Mouse (Mus musculus): ENCODE data around the gene Pxk. TPM values are rescaled to one million over a fixed set of nuclear protein-coding genes. Genes with fewer than 3 reads are reported as not detected.

Gene Pxk
- polyA plus RNA-seq, 1 experiment from 2014 or later, result 63.0 TPM

DNA sequence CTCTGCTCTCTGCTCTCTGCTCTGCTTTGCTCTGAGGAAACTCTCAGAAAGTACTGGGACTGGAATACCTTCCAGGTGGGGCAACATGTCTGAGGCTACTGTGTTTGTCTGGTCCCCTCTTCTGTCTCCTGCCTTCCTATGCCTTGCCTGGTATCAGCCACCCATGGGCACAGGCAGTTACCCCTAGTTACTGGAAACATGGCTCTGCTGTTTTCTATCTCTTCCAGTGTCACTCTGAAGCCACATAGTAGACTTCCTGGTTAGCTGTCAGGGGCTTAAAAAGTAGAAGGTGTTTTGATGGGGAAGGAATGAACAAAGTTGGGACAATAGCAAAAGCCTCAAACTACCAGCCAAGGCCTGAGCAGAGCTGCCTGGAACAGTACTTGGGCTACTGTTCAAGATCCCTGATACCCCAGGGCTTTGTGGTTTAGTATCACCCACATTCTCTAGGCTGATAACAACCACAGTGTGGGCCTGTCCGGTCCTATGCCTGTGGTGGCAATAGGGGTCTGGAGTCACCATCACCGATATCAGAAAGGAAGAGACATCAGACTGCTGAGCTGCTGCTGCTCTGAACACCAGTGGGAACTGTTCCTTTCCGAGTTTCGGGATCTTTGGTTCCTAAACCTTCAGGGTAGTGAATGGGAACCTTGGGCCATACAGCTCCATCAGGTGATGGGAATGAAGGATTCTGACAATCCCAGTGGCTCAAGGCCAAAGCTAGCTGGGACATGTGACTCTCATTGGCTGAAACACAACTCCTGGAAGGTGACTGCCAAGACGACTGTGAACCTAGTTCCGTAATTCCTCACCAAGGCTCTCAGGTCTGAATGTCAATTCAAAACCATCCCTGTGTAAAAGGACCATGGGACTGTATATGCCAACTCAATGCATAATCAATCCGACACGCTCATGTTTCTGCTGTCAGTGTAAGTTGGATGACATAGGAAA, 33.9 kb upstream of the Pxk start:
- peaks cover 5% of the 10 kb centered on the region for H3K4me1 ChIP-seq (replicated peaks; ENCODE audit: control insufficient read depth, insufficient read depth, low read length)
- H3K9me3 ChIP-seq (ENCODE audit: control insufficient read depth, low read length), result no peaks in the 10 kb centered on the region
- no peak overlapping the region for H3K27ac ChIP-seq (ENCODE audit: low read length)
- WGBS, result 89% methylated on average over 8 of the region's 8 CpGs
- no peak for ATAC-seq
- H3K4me3 ChIP-seq (replicated peaks; ENCODE audit: low read length), result no peak overlapping the region
- H3K36me3 ChIP-seq (ENCODE audit: control insufficient read depth, insufficient read depth), result no peaks in the 10 kb centered on the region
- no peaks in the 10 kb centered on the region for H3K27me3 ChIP-seq (replicated peaks; ENCODE audit: control insufficient read depth, insufficient read depth, low read length)
- no peak overlapping the region for H3K4me2 ChIP-seq (ENCODE audit: low read length)
- H3K9ac ChIP-seq (replicated peaks; ENCODE audit: low read depth, low read length), result no peak overlapping the region

DNA sequence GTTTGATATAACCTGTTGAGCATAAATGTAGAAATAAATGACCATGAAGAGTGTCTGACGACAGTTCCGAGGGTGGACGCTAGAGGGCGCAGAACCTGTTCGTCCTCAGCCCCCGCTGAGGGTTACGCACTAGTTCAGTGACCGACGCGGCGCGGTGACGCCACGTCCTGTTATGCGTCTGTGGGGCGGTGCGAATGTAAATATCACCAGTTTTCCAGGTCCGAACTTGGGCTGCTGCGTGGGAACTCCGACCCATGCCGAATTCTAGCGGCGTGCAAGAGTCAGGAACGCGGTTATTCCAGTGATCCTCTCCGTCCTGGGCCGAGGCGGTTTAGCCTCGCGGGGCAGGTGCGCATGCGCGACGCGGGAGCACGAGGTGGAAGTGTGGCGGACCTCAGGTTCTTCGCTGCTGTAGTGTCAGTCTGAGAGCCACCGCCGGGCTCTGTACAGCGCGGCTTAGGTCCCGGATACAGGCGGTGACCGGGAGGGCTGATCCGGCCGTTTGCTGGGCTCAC, 17.8 kb upstream of the Pxk start, which contains the start of gene Rpp14:
Gene Rpp14, plus strand, starts transcription at position 203 of the 515 bp plus-strand sequence.
- Histone ChIP-seq H3K9me3 (ENCODE audit: control insufficient read depth, low read length) (no peaks in the 10 kb centered on the region), H3K27ac (ENCODE audit: low read length) (peak within 1 kb of the TSS; percentile 92)

GRCm38 (mm10) chr14:8080718-8081117, 17.3 kb upstream of the Pxk start:
- H3K36me3 ChIP-seq (ENCODE audit: control insufficient read depth, insufficient read depth), result peaks cover 10% of the 10 kb centered on the region
- peak overlapping the region; percentile 77 for H3K4me3 ChIP-seq (replicated peaks; ENCODE audit: low read length)
- peak; percentile 37 for ATAC-seq
- H3K27ac ChIP-seq (ENCODE audit: low read length), result peak overlapping the region; percentile 92
- H3K27me3 ChIP-seq (replicated peaks; ENCODE audit: control insufficient read depth, insufficient read depth, low read length), result no peaks in the 10 kb centered on the region
- H3K4me1 ChIP-seq (replicated peaks; ENCODE audit: control insufficient read depth, insufficient read depth, low read length), result peaks cover 14% of the 10 kb centered on the region
- H3K4me2 ChIP-seq (ENCODE audit: low read length), result peak overlapping the region; percentile 98
- no peaks in the 10 kb centered on the region for H3K9me3 ChIP-seq (ENCODE audit: control insufficient read depth, low read length)
- 2% methylated on average over 11 of the region's 11 CpGs for WGBS
- H3K9ac ChIP-seq (replicated peaks; ENCODE audit: low read depth, low read length), result peak overlapping the region; percentile 87

More for the DNA sequence above, 17.8 kb upstream of the Pxk start, which contains the start of gene Rpp14:
- 0% methylated on average over 47 of the region's 47 CpGs for WGBS
- peak within 1 kb of the TSS; percentile 98 for H3K4me2 ChIP-seq (ENCODE audit: low read length)
- no peaks in the 10 kb centered on the region for H3K27me3 ChIP-seq (replicated peaks; ENCODE audit: control insufficient read depth, insufficient read depth, low read length)
- peak within 1 kb of the TSS; percentile 77 for H3K4me3 ChIP-seq (replicated peaks; ENCODE audit: low read length)
- ATAC-seq, result peak; percentile 97
- peak within 1 kb of the TSS; percentile 87 for H3K9ac ChIP-seq (replicated peaks; ENCODE audit: low read depth, low read length)
- H3K36me3 ChIP-seq (ENCODE audit: control insufficient read depth, insufficient read depth), result peaks cover 10% of the 10 kb centered on the region
- peaks cover 14% of the 10 kb centered on the region for H3K4me1 ChIP-seq (replicated peaks; ENCODE audit: control insufficient read depth, insufficient read depth, low read length)

GRCm38 (mm10) chr14:8082949-8083348, 15.1 kb upstream of the Pxk start:
- Histone ChIP-seq H3K4me2 (ENCODE audit: low read length) (no peak overlapping the region), H3K36me3 (ENCODE audit: control insufficient read depth, insufficient read depth) (peaks cover 12% of the 10 kb centered on the region), H3K9ac (replicated peaks; ENCODE audit: low read depth, low read length) (no peak overlapping the region), H3K27me3 (replicated peaks; ENCODE audit: control insufficient read depth, insufficient read depth, low read length) (no peaks in the 10 kb centered on the region), H3K4me3 (replicated peaks; ENCODE audit: low read length) (no peak overlapping the region), H3K4me1 (replicated peaks; ENCODE audit: control insufficient read depth, insufficient read depth, low read length) (peaks cover 14% of the 10 kb centered on the region), H3K27ac (ENCODE audit: low read length) (no peak overlapping the region), H3K9me3 (ENCODE audit: control insufficient read depth, low read length) (no peaks in the 10 kb centered on the region)
- ATAC-seq, result no peak
- 86% methylated on average over 1 of the region's 1 CpGs for WGBS

- Histone ChIP-seq H3K9me3 (ENCODE audit: control insufficient read depth, low read length) (no peaks in the 10 kb centered on the region), H3K4me1 (replicated peaks; ENCODE audit: control insufficient read depth, insufficient read depth, low read length) (0 out of 2 replicates have a peak, but pooled peaks cover 3% of the 10 kb centered on the region), H3K27me3 (replicated peaks; ENCODE audit: control insufficient read depth, insufficient read depth, low read length) (no peaks in the 10 kb centered on the region), H3K4me3 (replicated peaks; ENCODE audit: low read length) (no peak overlapping the region), H3K36me3 (ENCODE audit: control insufficient read depth, insufficient read depth) (peaks cover 25% of the 10 kb centered on the region), H3K4me2 (ENCODE audit: low read length) (no peak overlapping the region), H3K9ac (replicated peaks; ENCODE audit: low read depth, low read length) (no peak overlapping the region), H3K27ac (ENCODE audit: low read length) (no peak overlapping the region)
- WGBS, result 91% methylated on average over 2 of the region's 2 CpGs
- ATAC-seq, result no peak
Observed at GRCm38 (mm10) chr14:8089016-8089415, 9.0 kb upstream of the Pxk start.

DNA sequence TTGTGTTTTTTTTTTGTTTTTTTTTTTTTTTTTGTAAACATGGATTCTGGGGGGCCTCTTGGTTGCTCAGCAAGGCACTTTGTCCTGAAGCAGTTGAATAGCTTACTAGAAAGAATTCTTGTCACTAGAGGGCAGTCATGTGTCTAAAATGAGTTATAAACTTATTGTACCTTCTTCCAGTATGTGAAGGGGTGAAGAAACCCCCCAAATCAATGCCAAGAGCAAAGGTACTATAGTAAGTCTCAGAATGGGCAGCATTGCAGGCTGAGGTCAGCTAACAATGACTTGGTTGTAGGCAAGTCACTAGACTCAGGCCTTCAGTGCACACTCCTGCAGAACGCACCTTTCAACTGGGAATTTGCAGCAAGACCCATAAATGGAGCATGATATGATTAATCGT, 5.4 kb upstream of the Pxk start:
- peak; percentile 29; the same call in 1 of the 2 replicates for ATAC-seq
- H3K27ac ChIP-seq (ENCODE audit: low read length), result no peak overlapping the region
- H3K36me3 ChIP-seq (ENCODE audit: control insufficient read depth, insufficient read depth), result peaks cover 17% of the 10 kb centered on the region; the same call in 1 of the 2 replicates
- no peaks in the 10 kb centered on the region for H3K9me3 ChIP-seq (ENCODE audit: control insufficient read depth, low read length)
- no peak overlapping the region for H3K9ac ChIP-seq (replicated peaks; ENCODE audit: low read depth, low read length)
- H3K4me3 ChIP-seq (replicated peaks; ENCODE audit: low read length), result no peak overlapping the region
- H3K4me2 ChIP-seq (ENCODE audit: low read length), result no peak overlapping the region
- H3K4me1 ChIP-seq (replicated peaks; ENCODE audit: control insufficient read depth, insufficient read depth, low read length), result peaks cover 6% of the 10 kb centered on the region; the same call in 1 of the 2 replicates
- WGBS, result 98% methylated on average over 2 of the region's 2 CpGs
- no peaks in the 10 kb centered on the region for H3K27me3 ChIP-seq (replicated peaks; ENCODE audit: control insufficient read depth, insufficient read depth, low read length)

GRCm38 (mm10) chr14:8093427-8093826, 4.6 kb upstream of the Pxk start:
- Histone ChIP-seq H3K9me3 (ENCODE audit: control insufficient read depth, low read length) (no peaks in the 10 kb centered on the region), H3K4me3 (replicated peaks; ENCODE audit: low read length) (no peak overlapping the region), H3K27ac (ENCODE audit: low read length) (no peak overlapping the region), H3K4me1 (replicated peaks; ENCODE audit: control insufficient read depth, insufficient read depth, low read length) (peaks cover 6% of the 10 kb centered on the region; the same call in 1 of the 2 replicates), H3K9ac (replicated peaks; ENCODE audit: low read depth, low read length) (no peak overlapping the region), H3K27me3 (replicated peaks; ENCODE audit: control insufficient read depth, insufficient read depth, low read length) (no peaks in the 10 kb centered on the region), H3K36me3 (ENCODE audit: control insufficient read depth, insufficient read depth) (peaks cover 17% of the 10 kb centered on the region; the same call in 1 of the 2 replicates), H3K4me2 (ENCODE audit: low read length) (no peak overlapping the region)
- peak; percentile 27 for ATAC-seq
- 34% methylated on average over 5 of the region's 5 CpGs for WGBS

DNA sequence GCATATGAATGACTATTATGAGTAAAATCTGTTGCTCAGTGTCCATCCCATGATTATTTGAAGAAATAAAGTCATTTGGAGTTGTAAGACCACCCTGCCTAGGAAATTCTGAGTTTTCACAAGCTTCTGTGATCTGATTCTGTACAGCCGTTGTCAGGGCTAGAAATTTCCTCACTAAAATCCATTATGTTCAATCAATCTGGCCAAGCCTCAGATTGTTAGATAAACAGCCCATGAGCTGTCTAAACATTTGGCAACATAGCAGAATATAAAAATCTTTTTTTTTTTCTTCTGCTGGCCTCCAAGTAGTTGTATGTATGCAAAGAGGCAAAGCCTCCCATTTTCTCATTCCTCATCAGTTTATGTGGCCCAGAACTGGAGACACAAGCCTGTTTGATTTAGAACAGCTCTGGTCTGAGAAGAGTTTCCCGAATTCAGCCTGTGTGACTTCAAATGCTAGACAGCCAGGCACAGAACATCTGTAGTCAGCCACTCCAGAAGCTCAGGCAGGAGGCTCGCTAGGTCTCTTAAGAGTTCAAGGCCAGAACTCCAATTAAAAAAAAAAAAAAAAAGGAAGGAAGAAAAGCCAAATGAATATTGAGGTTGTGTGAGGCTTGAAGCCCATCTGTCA, 3.0 kb upstream of the Pxk start:
- Histone ChIP-seq H3K27me3 (replicated peaks; ENCODE audit: control insufficient read depth, insufficient read depth, low read length) (no peaks in the 10 kb centered on the region), H3K4me2 (ENCODE audit: low read length) (no peak overlapping the region), H3K4me1 (replicated peaks; ENCODE audit: control insufficient read depth, insufficient read depth, low read length) (peaks cover 17% of the 10 kb centered on the region), H3K4me3 (replicated peaks; ENCODE audit: low read length) (no peak overlapping the region), H3K9me3 (ENCODE audit: control insufficient read depth, low read length) (no peaks in the 10 kb centered on the region), H3K27ac (ENCODE audit: low read length) (no peak overlapping the region), H3K36me3 (ENCODE audit: control insufficient read depth, insufficient read depth) (peaks cover 8% of the 10 kb centered on the region; the same call in 1 of the 2 replicates), H3K9ac (replicated peaks; ENCODE audit: low read depth, low read length) (no peak overlapping the region)
- WGBS, result 53% methylated on average over 3 of the region's 3 CpGs
- ATAC-seq, result no peak

DNA sequence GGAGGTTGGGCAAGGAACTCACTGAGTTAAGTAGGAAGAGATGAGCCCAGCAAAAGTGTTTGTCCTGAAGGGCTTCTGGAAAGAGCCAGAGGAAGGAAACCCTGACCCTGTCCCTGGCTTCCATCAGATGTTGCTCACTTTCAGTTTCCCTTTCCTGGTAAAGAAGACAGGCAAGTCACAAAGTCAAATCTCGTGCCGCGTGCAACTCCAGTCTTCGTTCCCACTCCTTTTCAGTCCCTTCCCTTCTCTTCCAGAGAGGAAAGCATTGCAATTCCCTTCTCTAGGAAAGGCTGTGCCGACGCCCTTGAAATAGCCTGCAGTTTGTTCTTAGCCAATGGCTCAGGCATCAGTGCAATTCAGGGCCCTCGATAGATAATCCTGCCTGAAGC, 2.5 kb upstream of the Pxk start:
- ATAC-seq, result no peak
- Histone ChIP-seq H3K4me1 (replicated peaks; ENCODE audit: control insufficient read depth, insufficient read depth, low read length) (peaks cover 18% of the 10 kb centered on the region), H3K9ac (replicated peaks; ENCODE audit: low read depth, low read length) (no peak overlapping the region), H3K4me3 (replicated peaks; ENCODE audit: low read length) (no peak overlapping the region), H3K36me3 (ENCODE audit: control insufficient read depth, insufficient read depth) (peaks cover 3% of the 10 kb centered on the region; the same call in 1 of the 2 replicates), H3K9me3 (ENCODE audit: control insufficient read depth, low read length) (no peaks in the 10 kb centered on the region), H3K27ac (ENCODE audit: low read length) (no peak overlapping the region), H3K4me2 (ENCODE audit: low read length) (no peak overlapping the region), H3K27me3 (replicated peaks; ENCODE audit: control insufficient read depth, insufficient read depth, low read length) (no peaks in the 10 kb centered on the region)
- 80% methylated on average over 7 of the region's 7 CpGs for WGBS

All from forebrain, embryonic 16.5 days (tissue).